Mouse (Mus musculus) kidney, embryonic 15.5 days (tissue): Measurements from ENCODE around the gene Cldn2. TPM values are rescaled to one million over a fixed set of nuclear protein-coding genes. Genes with fewer than 3 reads are reported as not detected.
"Not testable (repeated sequence)": the region's sequence is repeated elsewhere in the genome, so short reads cannot be mapped to it uniquely, and the experiment has no call there.

Experiments used
- ATAC-seq: fragments of 200-750 bp; cut with Nextera tagmentation; replicated peaks from 2 replicates; pipeline ENCODE4 v1.8.0; 2017; ENCODE audit warnings: moderate TSS enrichment; ENCODE audit not compliant: low FRiP score
- H3K27ac ChIP-seq: fragments of 300-500 bp; sonication (generic); 2 replicates; pipeline ENCODE4 v1.5.1; 2015; ENCODE audit warnings: mild to moderate bottlenecking, inconsistent platforms
- H3K27me3 ChIP-seq: fragments of 300-500 bp; sonication (generic); 2 replicates; pipeline ENCODE4 v1.6.1; 2015; ENCODE audit warnings: inconsistent platforms
- H3K36me3 ChIP-seq: fragments of 300-500 bp; sonication (generic); 2 replicates; pipeline ENCODE4 v1.6.1; 2015; ENCODE audit warnings: inconsistent platforms
- H3K4me1 ChIP-seq: fragments of 300-500 bp; sonication (generic); 2 replicates; pipeline ENCODE4 v1.6.1; 2015; ENCODE audit warnings: inconsistent platforms
- H3K4me2 ChIP-seq: fragments of 300-500 bp; sonication (generic); 2 replicates; pipeline ENCODE4 v1.6.1; 2015; ENCODE audit warnings: moderate library complexity, mild to moderate bottlenecking, inconsistent platforms
- H3K4me3 ChIP-seq: fragments of 300-500 bp; sonication (generic); replicated peaks from 2 replicates; pipeline ENCODE4 v1.5.1; 2015; ENCODE audit warnings: mild to moderate bottlenecking, inconsistent platforms
- H3K9ac ChIP-seq: fragments of 300-500 bp; sonication (generic); 2 replicates; pipeline ENCODE4 v1.6.1; 2015; ENCODE audit warnings: mild to moderate bottlenecking, inconsistent platforms
- H3K9me3 ChIP-seq: fragments of 300-500 bp; sonication (generic); replicated peaks from 2 replicates; pipeline ENCODE4 v1.6.1; 2016; ENCODE audit warnings: inconsistent platforms
- WGBS: fragments of 180-500 bp; shearing (Covaris S2); methylation state at CpG from one replicate; pipeline ENCODE4 v1.1.7; 2015; ENCODE audit warnings: mixed read lengths; 5-methylcytosine and 5-hydroxymethylcytosine counted together
- polyA plus RNA-seq: library from polyadenylated mRNA; unstranded; fragments of >200 nt; fragmentation: Nextera tagmentation; extraction: Ambion mirVana; gene quantifications from 2 replicates; pipeline ENCODE4 v1.2.1, GENCODE M21; 2015

Cldn2 gene
- 31.2 and 31.6 TPM in 2 replicates for polyA plus RNA-seq

GRCm38 (mm10) chrX:139800406-139800878, at the start of gene Cldn2:
TSS of gene Cldn2 (plus strand) at chrX:139800828.
- H3K36me3 ChIP-seq, result no peaks in the 10 kb centered on the region
- H3K9me3 ChIP-seq, result no peaks in the 10 kb centered on the region
- no peak for ATAC-seq

GRCm38 (mm10) chrX:139751855-139752254, 48.8 kb upstream of the Cldn2 start:
- 4% methylated on average over 1 of the region's 1 CpGs for WGBS
- no peak overlapping the region for H3K4me2 ChIP-seq
- H3K27me3 ChIP-seq, result peaks cover 2% of the 10 kb centered on the region; the same call in 1 of the 2 replicates
- no peak overlapping the region for H3K27ac ChIP-seq
- H3K9me3 ChIP-seq, result no peaks in the 10 kb centered on the region
- no peak overlapping the region for H3K4me3 ChIP-seq
- no peaks in the 10 kb centered on the region for H3K4me1 ChIP-seq
- H3K9ac ChIP-seq, result no peak overlapping the region
- peaks cover 4% of the 10 kb centered on the region; the same call in 1 of the 2 replicates for H3K36me3 ChIP-seq
- ATAC-seq, result no peak

More at GRCm38 (mm10) chrX:139800406-139800878, at the start of gene Cldn2:
- Histone ChIP-seq H3K27ac (no peak within 1 kb of the TSS), H3K9ac (no peak within 1 kb of the TSS), H3K27me3 (peaks cover 49% of the 10 kb centered on the region), H3K4me2 (no peak within 1 kb of the TSS), H3K4me1 (no peaks in the 10 kb centered on the region), H3K4me3 (no peak within 1 kb of the TSS)
- WGBS, result 74% methylated on average over 8 of the region's 8 CpGs

GRCm38 (mm10) chrX:139758634-139759033, 42.0 kb upstream of the Cldn2 start:
- not testable (repeated sequence) for H3K4me1 ChIP-seq, H3K36me3 ChIP-seq, H3K4me2 ChIP-seq, H3K4me3 ChIP-seq, H3K9ac ChIP-seq, ATAC-seq, H3K27me3 ChIP-seq, H3K9me3 ChIP-seq, H3K27ac ChIP-seq
- WGBS, result 81% methylated on average over 3 of the region's 3 CpGs

- no peaks in the 10 kb centered on the region for H3K4me1 ChIP-seq
- H3K4me3 ChIP-seq, result no peak overlapping the region
- WGBS, result 81% methylated on average over 2 of the region's 2 CpGs
- no peak for ATAC-seq
- H3K27me3 ChIP-seq, result peaks cover 3% of the 10 kb centered on the region; the same call in 1 of the 2 replicates
- no peak overlapping the region for H3K27ac ChIP-seq
- no peak overlapping the region for H3K9ac ChIP-seq
- no peaks in the 10 kb centered on the region for H3K36me3 ChIP-seq
- no peaks in the 10 kb centered on the region for H3K9me3 ChIP-seq
- H3K4me2 ChIP-seq, result no peak overlapping the region
Measured at GRCm38 (mm10) chrX:139762546-139762945, 38.1 kb upstream of the Cldn2 start.

GRCm38 (mm10) chrX:139769975-139770637, 30.5 kb upstream of the Cldn2 start:
- ATAC-seq, result no peak
- H3K4me1 ChIP-seq, result no peaks in the 10 kb centered on the region
- H3K9ac ChIP-seq, result no peak overlapping the region
- no peak overlapping the region for H3K27ac ChIP-seq
- 75% methylated on average over 13 of the region's 13 CpGs for WGBS
- H3K36me3 ChIP-seq, result no peaks in the 10 kb centered on the region
- no peak overlapping the region for H3K4me3 ChIP-seq
- peaks cover 36% of the 10 kb centered on the region for H3K27me3 ChIP-seq
- H3K9me3 ChIP-seq, result no peaks in the 10 kb centered on the region
- H3K4me2 ChIP-seq, result no peak overlapping the region

GRCm38 (mm10) chrX:139774309-139775083, 26.1 kb upstream of the Cldn2 start:
- H3K4me3 ChIP-seq, result no peak overlapping the region
- ATAC-seq, result peak; percentile 62; the same call in 1 of the 2 replicates
- no peaks in the 10 kb centered on the region for H3K36me3 ChIP-seq

GRCm38 (mm10) chrX:139775084-139775612, 25.5 kb upstream of the Cldn2 start:
- no peak overlapping the region for H3K4me2 ChIP-seq
- H3K36me3 ChIP-seq, result no peaks in the 10 kb centered on the region
- H3K27ac ChIP-seq, result no peak overlapping the region
- H3K27me3 ChIP-seq, result peaks cover 32% of the 10 kb centered on the region
- ATAC-seq, result no peak
- no peak overlapping the region for H3K4me3 ChIP-seq
- H3K9ac ChIP-seq, result no peak overlapping the region
- no peaks in the 10 kb centered on the region for H3K4me1 ChIP-seq
- no peaks in the 10 kb centered on the region for H3K9me3 ChIP-seq
- WGBS, result 60% methylated on average over 7 of the region's 7 CpGs

More at GRCm38 (mm10) chrX:139774309-139775083, 26.1 kb upstream of the Cldn2 start:
- H3K4me2 ChIP-seq, result no peak overlapping the region
- no peaks in the 10 kb centered on the region for H3K4me1 ChIP-seq
- H3K27ac ChIP-seq, result no peak overlapping the region
- no peak overlapping the region for H3K9ac ChIP-seq
- WGBS, result 29% methylated on average over 18 of the region's 18 CpGs
- no peaks in the 10 kb centered on the region for H3K9me3 ChIP-seq
- H3K27me3 ChIP-seq, result peaks cover 36% of the 10 kb centered on the region

- Histone ChIP-seq H3K9ac (no peak overlapping the region), H3K27me3 (peaks cover 31% of the 10 kb centered on the region), H3K4me2 (no peak overlapping the region), H3K4me3 (no peak overlapping the region), H3K4me1 (no peaks in the 10 kb centered on the region), H3K27ac (no peak overlapping the region), H3K36me3 (no peaks in the 10 kb centered on the region), H3K9me3 (no peaks in the 10 kb centered on the region)
- WGBS, result 42% methylated on average over 4 of the region's 4 CpGs
- peak; percentile 37; the same call in 1 of the 2 replicates for ATAC-seq
Measured at GRCm38 (mm10) chrX:139777357-139777756, 23.3 kb upstream of the Cldn2 start.

- Histone ChIP-seq H3K27me3 (peaks cover 36% of the 10 kb centered on the region), H3K27ac (no peak overlapping the region), H3K9ac (no peak overlapping the region), H3K4me1 (no peaks in the 10 kb centered on the region), H3K4me3 (no peak overlapping the region), H3K36me3 (no peaks in the 10 kb centered on the region), H3K9me3 (no peaks in the 10 kb centered on the region), H3K4me2 (no peak overlapping the region)
- 77% methylated on average over 1 of the region's 1 CpGs for WGBS
- ATAC-seq, result no peak
Measured at GRCm38 (mm10) chrX:139778886-139779285, 21.7 kb upstream of the Cldn2 start.

- Histone ChIP-seq H3K4me2 (no peak overlapping the region), H3K27ac (no peak overlapping the region), H3K9me3 (no peaks in the 10 kb centered on the region), H3K36me3 (no peaks in the 10 kb centered on the region), H3K4me3 (no peak overlapping the region), H3K4me1 (no peaks in the 10 kb centered on the region), H3K9ac (no peak overlapping the region), H3K27me3 (peaks cover 35% of the 10 kb centered on the region)
- no peak for ATAC-seq
- WGBS, result 77% methylated on average over 5 of the region's 5 CpGs
Measured at GRCm38 (mm10) chrX:139779401-139779800, 21.2 kb upstream of the Cldn2 start.

GRCm38 (mm10) chrX:139780988-139781387, 19.6 kb upstream of the Cldn2 start:
- Histone ChIP-seq H3K4me1 (no peaks in the 10 kb centered on the region), H3K9ac (no peak overlapping the region), H3K27me3 (peaks cover 30% of the 10 kb centered on the region), H3K27ac (no peak overlapping the region), H3K36me3 (no peaks in the 10 kb centered on the region), H3K9me3 (no peaks in the 10 kb centered on the region), H3K4me2 (no peak overlapping the region), H3K4me3 (no peak overlapping the region)
- WGBS, result 62% methylated on average over 3 of the region's 3 CpGs
- ATAC-seq, result no peak

GRCm38 (mm10) chrX:139781563-139781962, 19.1 kb upstream of the Cldn2 start:
- no peak overlapping the region for H3K4me3 ChIP-seq
- no peak overlapping the region for H3K9ac ChIP-seq
- WGBS, result 74% methylated on average over 3 of the region's 4 CpGs
- H3K36me3 ChIP-seq, result no peaks in the 10 kb centered on the region
- peaks cover 30% of the 10 kb centered on the region for H3K27me3 ChIP-seq
- no peak for ATAC-seq
- H3K4me1 ChIP-seq, result no peaks in the 10 kb centered on the region
- H3K27ac ChIP-seq, result no peak overlapping the region
- no peaks in the 10 kb centered on the region for H3K9me3 ChIP-seq
- H3K4me2 ChIP-seq, result no peak overlapping the region
